Mouse (Mus musculus) midbrain, embryonic 13.5 days (tissue): ENCODE results near the gene Tnfrsf1b. TPM values are rescaled to one million over a fixed set of nuclear protein-coding genes. Genes with fewer than 3 reads are reported as not detected.

Experiments
- ATAC-seq: fragments of 200-750 bp; cut with Nextera tagmentation; 2 replicates; pipeline ENCODE4 v1.8.0; 2017; ENCODE audit warnings: mild to moderate bottlenecking, moderate TSS enrichment, moderate library complexity
- H3K27ac ChIP-seq: fragments of 300-500 bp; sonication (generic); 2 replicates; pipeline ENCODE4 v1.5.1; 2015; ENCODE audit warnings: inconsistent platforms, mild to moderate bottlenecking, moderate library complexity
- H3K27me3 ChIP-seq: fragments of 300-500 bp; sonication (generic); 2 replicates; pipeline ENCODE4 v1.6.1; 2015; ENCODE audit warnings: mild to moderate bottlenecking, inconsistent platforms
- H3K36me3 ChIP-seq: fragments of 300-500 bp; sonication (generic); 2 replicates; pipeline ENCODE4 v1.6.1; 2015; ENCODE audit warnings: mild to moderate bottlenecking, inconsistent platforms
- H3K4me1 ChIP-seq: fragments of 300-500 bp; sonication (generic); replicated peaks from 2 replicates; pipeline ENCODE4 v1.6.1; 2015; ENCODE audit warnings: inconsistent platforms
- H3K4me2 ChIP-seq: fragments of 300-500 bp; sonication (generic); replicated peaks from 2 replicates; pipeline ENCODE4 v1.6.1; 2015; ENCODE audit warnings: moderate library complexity, mild to moderate bottlenecking, inconsistent platforms
- H3K4me3 ChIP-seq: fragments of 300-500 bp; sonication (generic); replicated peaks from 2 replicates; pipeline ENCODE4 v1.5.1; 2015; ENCODE audit warnings: mild to moderate bottlenecking, inconsistent platforms
- H3K9ac ChIP-seq: fragments of 300-500 bp; sonication (generic); replicated peaks from 2 replicates; pipeline ENCODE4 v1.6.1; 2015; ENCODE audit warnings: mild to moderate bottlenecking, inconsistent platforms
- H3K9me3 ChIP-seq: fragments of 300-500 bp; sonication (generic); 2 replicates; pipeline ENCODE4 v1.6.1; 2016; ENCODE audit warnings: mild to moderate bottlenecking, inconsistent platforms
- WGBS: fragments of 180-500 bp; shearing (Covaris S2); methylation state at CpG from one replicate; pipeline ENCODE4 v1.1.7; 2015; 5-methylcytosine and 5-hydroxymethylcytosine counted together
- polyA plus RNA-seq: library from polyadenylated mRNA; unstranded; fragments of >200 nt; fragmentation: Nextera tagmentation; extraction: Ambion mirVana; gene quantifications from 2 replicates; pipeline ENCODE4 v1.2.1, GENCODE M21; 2015

Tnfrsf1b gene
- polyA plus RNA-seq, 1 experiment from 2014 or later = 2.0 TPM

GRCm38 (mm10) chr4:145211076-145211475, 35.6 kb downstream of the Tnfrsf1b start:
- Histone ChIP-seq H3K9ac (no peak overlapping the region), H3K27me3 (no peaks in the 10 kb centered on the region), H3K4me2 (no peak overlapping the region), H3K36me3 (no peaks in the 10 kb centered on the region), H3K4me3 (no peak overlapping the region), H3K9me3 (no peaks in the 10 kb centered on the region), H3K27ac (no peak overlapping the region), H3K4me1 (no peaks in the 10 kb centered on the region; the same call in 1 of the 2 replicates)
- no peak for ATAC-seq
- 75% methylated on average over 2 of the region's 2 CpGs for WGBS

DNA sequence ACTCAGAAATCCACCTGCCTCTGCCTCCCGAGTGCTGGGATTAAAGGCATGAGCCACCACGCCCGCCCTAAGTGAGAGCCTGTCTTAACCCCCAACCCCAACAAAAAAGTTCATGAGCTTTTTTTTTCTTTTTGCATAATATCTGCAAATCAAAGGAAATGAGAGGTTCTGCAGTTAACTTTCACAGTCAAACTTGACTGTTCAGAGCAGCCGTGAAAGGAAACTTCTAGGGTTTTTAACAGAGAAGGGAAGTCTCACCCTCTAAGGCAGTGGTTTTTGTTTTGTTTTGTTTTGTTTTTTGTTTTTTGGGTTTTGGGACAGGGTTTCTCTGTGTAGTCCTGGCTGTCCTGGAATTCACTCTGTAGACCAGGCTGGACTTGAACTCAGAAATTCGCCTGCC, 36.1 kb downstream of the Tnfrsf1b start:
- no peaks in the 10 kb centered on the region for H3K9me3 ChIP-seq
- 94% methylated on average over 5 of the region's 5 CpGs for WGBS

GRCm38 (mm10) chr4:145209690-145210088, 37.0 kb downstream of the Tnfrsf1b start:
- H3K36me3 ChIP-seq = no peaks in the 10 kb centered on the region
- no peaks in the 10 kb centered on the region for H3K9me3 ChIP-seq
- no peak for ATAC-seq
- H3K4me1 ChIP-seq = no peaks in the 10 kb centered on the region; the same call in 1 of the 2 replicates
- no peaks in the 10 kb centered on the region for H3K27me3 ChIP-seq
- WGBS = 49% methylated on average over 5 of the region's 5 CpGs
- no peak overlapping the region for H3K4me2 ChIP-seq
- no peak overlapping the region for H3K4me3 ChIP-seq
- H3K27ac ChIP-seq = no peak overlapping the region
- no peak overlapping the region for H3K9ac ChIP-seq

More for the DNA sequence above, 36.1 kb downstream of the Tnfrsf1b start:
- Histone ChIP-seq H3K4me3 (no peak overlapping the region), H3K27ac (no peak overlapping the region), H3K27me3 (no peaks in the 10 kb centered on the region), H3K9ac (no peak overlapping the region), H3K4me2 (no peak overlapping the region), H3K36me3 (no peaks in the 10 kb centered on the region), H3K4me1 (no peaks in the 10 kb centered on the region; the same call in 1 of the 2 replicates)
- ATAC-seq = no peak

GRCm38 (mm10) chr4:145209076-145209689, 37.5 kb downstream of the Tnfrsf1b start:
- no peaks in the 10 kb centered on the region for H3K9me3 ChIP-seq
- no peaks in the 10 kb centered on the region for H3K27me3 ChIP-seq
- 80% methylated on average over 6 of the region's 6 CpGs for WGBS
- no peak overlapping the region for H3K9ac ChIP-seq
- H3K4me1 ChIP-seq = no peaks in the 10 kb centered on the region
- H3K27ac ChIP-seq = no peak overlapping the region
- no peak overlapping the region for H3K4me2 ChIP-seq
- no peak overlapping the region for H3K4me3 ChIP-seq
- no peaks in the 10 kb centered on the region for H3K36me3 ChIP-seq
- no peak for ATAC-seq

DNA sequence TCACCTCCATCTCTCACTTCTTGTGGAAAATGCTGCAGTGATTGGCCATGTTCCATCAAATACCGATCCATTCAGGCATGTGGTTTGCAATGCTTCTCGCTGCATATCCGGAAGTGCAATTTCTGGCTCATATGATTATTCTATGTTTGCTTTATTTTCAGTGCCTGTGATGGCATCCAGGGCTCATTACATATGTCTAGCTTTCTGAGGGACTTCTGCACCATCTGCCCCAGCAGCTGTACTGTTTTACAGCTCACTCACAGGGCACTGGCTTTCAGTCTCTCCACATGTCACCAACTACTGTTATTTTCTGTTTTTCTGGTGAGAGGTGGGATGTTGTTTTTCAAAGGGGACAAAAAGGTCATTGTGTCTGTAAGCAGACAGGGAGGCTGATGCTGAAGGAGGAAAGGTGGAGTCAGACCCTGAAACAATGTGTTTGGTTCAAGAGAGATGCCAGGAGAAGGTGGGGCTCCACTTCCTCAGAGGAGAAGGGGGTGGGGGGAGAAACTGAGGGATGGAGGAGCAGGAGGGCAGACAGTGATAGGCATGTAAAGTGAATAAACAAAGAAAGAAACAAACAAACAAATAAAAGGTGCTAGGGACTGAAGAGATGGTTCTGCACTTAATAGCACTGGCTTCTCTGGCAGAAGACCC, 38.8 kb downstream of the Tnfrsf1b start:
- Histone ChIP-seq H3K4me3 (no peak overlapping the region), H3K27me3 (no peaks in the 10 kb centered on the region), H3K9me3 (no peaks in the 10 kb centered on the region), H3K27ac (no peak overlapping the region), H3K4me2 (no peak overlapping the region), H3K9ac (no peak overlapping the region), H3K36me3 (no peaks in the 10 kb centered on the region), H3K4me1 (no peaks in the 10 kb centered on the region)
- 94% methylated on average over 3 of the region's 3 CpGs for WGBS
- no peak for ATAC-seq

DNA sequence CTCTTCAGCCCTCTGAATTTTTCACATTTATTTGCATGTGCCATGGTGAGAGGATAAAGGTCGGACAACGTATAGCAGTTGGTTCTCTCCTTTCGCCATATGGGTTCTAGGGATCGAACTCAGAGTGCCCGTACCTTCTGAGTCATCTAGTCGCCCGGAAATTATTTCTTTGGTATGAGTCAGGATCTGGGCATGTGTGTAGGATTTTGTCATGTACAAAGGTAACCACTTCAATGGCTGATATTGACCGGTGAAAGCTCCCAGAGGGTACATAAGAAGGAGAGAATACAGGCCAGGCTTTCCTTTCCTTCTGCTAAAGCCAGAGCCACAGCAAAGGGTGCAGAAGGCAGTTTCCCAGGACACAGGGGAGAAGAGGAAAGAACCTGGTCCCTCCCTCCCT, 41.9 kb downstream of the Tnfrsf1b start:
- no peaks in the 10 kb centered on the region for H3K27me3 ChIP-seq
- ATAC-seq = no peak
- no peaks in the 10 kb centered on the region for H3K4me1 ChIP-seq
- WGBS = 93% methylated on average over 8 of the region's 8 CpGs
- no peak overlapping the region for H3K9ac ChIP-seq
- no peak overlapping the region for H3K27ac ChIP-seq
- no peaks in the 10 kb centered on the region for H3K9me3 ChIP-seq
- no peak overlapping the region for H3K4me2 ChIP-seq
- H3K4me3 ChIP-seq = no peak overlapping the region
- no peaks in the 10 kb centered on the region for H3K36me3 ChIP-seq

- Histone ChIP-seq H3K4me3 (no peak overlapping the region), H3K9me3 (no peaks in the 10 kb centered on the region), H3K36me3 (no peaks in the 10 kb centered on the region), H3K4me2 (no peak overlapping the region), H3K4me1 (no peaks in the 10 kb centered on the region), H3K27ac (no peak overlapping the region), H3K27me3 (no peaks in the 10 kb centered on the region), H3K9ac (no peak overlapping the region)
- 74% methylated on average over 2 of the region's 2 CpGs for WGBS
- ATAC-seq = no peak
Observed at GRCm38 (mm10) chr4:145203305-145203704, 43.4 kb downstream of the Tnfrsf1b start.

- no peak for ATAC-seq
- 87% methylated on average over 3 of the region's 3 CpGs for WGBS
- no peaks in the 10 kb centered on the region for H3K9me3 ChIP-seq
- H3K27ac ChIP-seq = no peak overlapping the region
- no peaks in the 10 kb centered on the region for H3K27me3 ChIP-seq
- H3K4me3 ChIP-seq = no peak overlapping the region
- H3K4me2 ChIP-seq = no peak overlapping the region
- no peaks in the 10 kb centered on the region for H3K36me3 ChIP-seq
- H3K9ac ChIP-seq = no peak overlapping the region
- no peaks in the 10 kb centered on the region for H3K4me1 ChIP-seq
Observed at GRCm38 (mm10) chr4:145201424-145201823, 45.2 kb downstream of the Tnfrsf1b start.

GRCm38 (mm10) chr4:145199982-145200699, 46.5 kb downstream of the Tnfrsf1b start:
- Histone ChIP-seq H3K36me3 (no peaks in the 10 kb centered on the region), H3K9me3 (no peaks in the 10 kb centered on the region), H3K27ac (no peak overlapping the region), H3K4me2 (no peak overlapping the region), H3K4me1 (no peaks in the 10 kb centered on the region), H3K9ac (no peak overlapping the region), H3K27me3 (no peaks in the 10 kb centered on the region), H3K4me3 (no peak overlapping the region)
- 55% methylated on average over 11 of the region's 11 CpGs for WGBS
- no peak for ATAC-seq

DNA sequence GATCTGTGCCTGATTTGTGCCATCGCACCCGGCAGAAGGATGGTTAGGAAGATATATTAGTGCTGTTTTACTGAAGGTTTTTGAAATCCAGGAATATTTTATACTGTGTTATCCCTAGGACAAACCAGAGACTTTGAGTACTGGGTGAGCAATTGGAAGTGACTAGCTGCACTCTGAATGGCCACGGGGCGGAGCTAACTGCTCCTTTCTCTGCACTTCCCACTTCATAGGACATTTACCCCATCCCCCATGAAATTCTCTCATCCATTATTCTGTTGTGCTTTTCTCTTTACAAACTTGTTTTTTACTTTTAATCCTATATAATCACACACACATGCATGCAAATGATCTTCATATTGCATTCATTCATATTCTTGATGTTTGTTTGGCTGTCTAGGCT, 50.1 kb downstream of the Tnfrsf1b start:
- Histone ChIP-seq H3K27me3 (no peaks in the 10 kb centered on the region), H3K36me3 (no peaks in the 10 kb centered on the region), H3K9me3 (no peaks in the 10 kb centered on the region), H3K9ac (no peak overlapping the region), H3K27ac (no peak overlapping the region), H3K4me2 (no peak overlapping the region), H3K4me1 (peaks cover 18% of the 10 kb centered on the region), H3K4me3 (no peak overlapping the region)
- no peak for ATAC-seq
- WGBS = 91% methylated on average over 4 of the region's 4 CpGs

- Histone ChIP-seq H3K4me2 (peak overlapping the region; percentile 32), H3K27me3 (no peaks in the 10 kb centered on the region), H3K4me1 (peaks cover 18% of the 10 kb centered on the region), H3K9ac (no peak overlapping the region), H3K9me3 (no peaks in the 10 kb centered on the region), H3K36me3 (peaks cover 2% of the 10 kb centered on the region), H3K27ac (no peak overlapping the region; the same call in 1 of the 2 replicates), H3K4me3 (peak overlapping the region; percentile 82)
- no peak; the same call in none of the 2 replicates for ATAC-seq
- WGBS = 22% methylated on average over 5 of the region's 5 CpGs
Observed at GRCm38 (mm10) chr4:145195172-145195571, 51.5 kb downstream of the Tnfrsf1b start.

DNA sequence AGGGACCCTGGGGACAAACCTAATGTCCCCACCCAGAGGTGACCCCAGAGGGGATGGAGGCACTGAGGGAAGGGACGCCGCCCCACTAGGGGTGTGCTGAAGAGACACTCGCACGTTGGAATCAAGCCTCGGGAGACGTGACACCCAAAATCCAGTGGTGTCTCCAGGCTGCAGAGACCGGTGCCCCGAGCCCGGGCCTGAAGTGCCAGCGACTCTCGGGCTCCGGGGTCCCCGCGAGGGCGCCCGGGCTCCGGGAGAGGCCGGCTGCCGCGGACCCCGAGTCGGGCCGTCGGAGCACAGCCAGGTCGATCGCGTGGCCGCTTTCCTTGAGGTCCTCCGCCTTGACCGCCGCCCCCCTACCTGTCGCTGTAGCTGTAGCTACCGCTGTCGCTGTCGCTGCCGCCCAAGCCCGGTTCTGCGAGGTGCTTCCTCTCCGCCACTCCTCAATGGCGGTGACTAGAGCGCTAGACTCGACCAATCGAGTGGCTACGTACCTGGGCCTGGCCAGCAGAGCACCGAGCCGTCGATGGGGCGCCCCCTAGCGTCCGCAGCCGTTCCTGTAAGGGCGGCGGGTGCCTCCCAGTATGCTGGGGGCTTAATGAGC, 52.0 kb downstream of the Tnfrsf1b start, which contains the start of gene Vps13d:
Gene Vps13d (minus strand): TSS at position 447 of the 604 bp plus-strand sequence.
- H3K4me1 ChIP-seq = peaks cover 18% of the 10 kb centered on the region
- peak; percentile 95 for ATAC-seq
- H3K9ac ChIP-seq = peak within 1 kb of the TSS; percentile 92
- H3K4me3 ChIP-seq = peak within 1 kb of the TSS; percentile 82
- under 1% methylated on average over 53 of the region's 53 CpGs for WGBS
- H3K27ac ChIP-seq = peak within 1 kb of the TSS; percentile 75
- H3K4me2 ChIP-seq = peak within 1 kb of the TSS; percentile 93
- peaks cover 8% of the 10 kb centered on the region for H3K36me3 ChIP-seq
- H3K27me3 ChIP-seq = no peaks in the 10 kb centered on the region
- H3K9me3 ChIP-seq = no peaks in the 10 kb centered on the region
